Mouse (Mus musculus) B cell, adult 2 months (primary cell): ENCODE measurements around the gene Eif4a2.

Experiments
- DNase-seq, 2 experiments: peaks; one replicate each; pipeline ENCODE4 v3.0.0; 2022

Eif4a2 gene

GRCm38 (mm10) chr16:23106121-23106520 lies 1.1 kb upstream of the Eif4a2 start:
- no peak for DNase-seq

GRCm38 (mm10) chr16:23107946-23108759 lies 909 bp downstream of the Eif4a2 start:
- peak; percentile 85 to 87 for DNase-seq

- DNase-seq = no peak
These were observed 1.7 kb downstream of the Eif4a2 start for GRCm38 (mm10) chr16:23108943-23109342.

GRCm38 (mm10) chr16:23109350-23110280 lies 2.4 kb downstream of the Eif4a2 start:
- DNase-seq = no peak

- DNase-seq = no peak
These were observed 5.1 kb downstream of the Eif4a2 start for GRCm38 (mm10) chr16:23112348-23112747.

GRCm38 (mm10) chr16:23112861-23113435 lies 5.7 kb downstream of the Eif4a2 start:
- DNase-seq = no peak

- DNase-seq = no peak
These were observed 6.7 kb downstream of the Eif4a2 start for GRCm38 (mm10) chr16:23113903-23114302.

- DNase-seq = no peak
These were observed 7.3 kb downstream of the Eif4a2 start for GRCm38 (mm10) chr16:23114339-23115171.

- no peak for DNase-seq
These were observed 8.2 kb downstream of the Eif4a2 start for GRCm38 (mm10) chr16:23115486-23115885.

GRCm38 (mm10) chr16:23117173-23117572 lies 9.9 kb downstream of the Eif4a2 start:
- DNase-seq = no peak

- no peak for DNase-seq
These were observed 15.2 kb downstream of the Eif4a2 start for GRCm38 (mm10) chr16:23122446-23122845.

- no peak for DNase-seq
These were observed 15.9 kb downstream of the Eif4a2 start for GRCm38 (mm10) chr16:23123104-23123503.

GRCm38 (mm10) chr16:23124398-23124797 lies 17.2 kb downstream of the Eif4a2 start:
- DNase-seq = no peak

- no peak for DNase-seq
These were observed 20.0 kb downstream of the Eif4a2 start for GRCm38 (mm10) chr16:23127311-23127672.

GRCm38 (mm10) chr16:23127673-23128375 lies 20.6 kb downstream of the Eif4a2 start, which contains the start of gene Rfc4:
Gene Rfc4 (minus strand): TSS chr16:23127737.
- peak; percentile 93 to 97 for DNase-seq

GRCm38 (mm10) chr16:23130303-23130702 lies 23.1 kb downstream of the Eif4a2 start:
- no peak for DNase-seq

GRCm38 (mm10) chr16:23132336-23132735 lies 25.1 kb downstream of the Eif4a2 start:
- DNase-seq = no peak

- DNase-seq = peak; percentile 31 to 41
These were observed 28.3 kb downstream of the Eif4a2 start for GRCm38 (mm10) chr16:23135421-23136149.

- DNase-seq = no peak
These were observed 29.2 kb downstream of the Eif4a2 start for GRCm38 (mm10) chr16:23136406-23136970.

- peak; percentile 47 to 49 for DNase-seq
These were observed 33.7 kb downstream of the Eif4a2 start for GRCm38 (mm10) chr16:23140911-23141310.

- peak; percentile 55 to 68 for DNase-seq
These were observed 37.1 kb downstream of the Eif4a2 start for GRCm38 (mm10) chr16:23144326-23144725.
